Mouse (Mus musculus): ENCODE measurements around the gene Znfx1.
A peak's percentile ranks its signal among the peaks of the same experiment; 100 is the strongest.
"Not testable (repeated sequence)": the region's sequence is repeated elsewhere in the genome, so short reads cannot be mapped to it uniquely, and the experiment has no call there.

Gene Znfx1

GRCm38 (mm10) chr2:167053127-167053844 is 9.5 kb downstream of the Znfx1 start:
- DNase-seq (ENCODE audit: low spot score) = no peak

DNA sequence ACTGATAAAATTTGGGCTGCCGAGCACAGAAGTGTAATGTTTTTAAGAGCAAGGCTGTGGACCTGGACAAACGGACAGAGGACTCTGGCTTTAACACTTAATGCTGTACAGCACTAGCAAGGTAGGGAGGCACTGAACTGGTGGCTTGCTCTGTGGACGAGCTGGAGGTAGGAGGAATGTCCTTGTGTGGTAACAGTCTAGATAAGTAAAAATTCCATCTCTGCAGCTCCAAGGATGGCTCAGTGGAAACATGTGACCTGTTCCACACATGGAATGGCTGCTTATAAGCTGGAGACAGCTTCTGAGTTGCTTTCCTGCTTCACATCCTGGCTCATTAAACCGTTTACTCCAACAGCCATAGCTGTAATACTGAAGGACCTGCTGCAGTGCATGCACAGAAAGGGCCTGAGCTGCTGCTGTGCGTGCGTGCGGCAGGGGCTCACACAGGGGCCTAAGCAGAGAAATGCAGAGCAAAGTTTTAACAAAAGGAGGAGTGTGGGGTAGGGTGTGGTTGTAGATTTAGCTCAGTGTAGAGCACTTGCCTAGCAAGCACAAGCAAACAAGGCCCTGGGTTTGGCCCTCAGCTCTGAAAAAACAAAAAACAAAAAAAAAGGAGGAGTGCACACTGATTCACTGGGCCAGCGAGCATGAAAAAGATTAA is 14.0 kb downstream of the Znfx1 start:
- DNase-seq (ENCODE audit: low spot score) = no peak

GRCm38 (mm10) chr2:167048223-167048622 is 14.6 kb downstream of the Znfx1 start:
- DNase-seq (ENCODE audit: low spot score) = no peak

- peak; percentile 46 for DNase-seq (ENCODE audit: low spot score)
Observed at GRCm38 (mm10) chr2:167043400-167044121, 19.3 kb downstream of the Znfx1 start.

DNA sequence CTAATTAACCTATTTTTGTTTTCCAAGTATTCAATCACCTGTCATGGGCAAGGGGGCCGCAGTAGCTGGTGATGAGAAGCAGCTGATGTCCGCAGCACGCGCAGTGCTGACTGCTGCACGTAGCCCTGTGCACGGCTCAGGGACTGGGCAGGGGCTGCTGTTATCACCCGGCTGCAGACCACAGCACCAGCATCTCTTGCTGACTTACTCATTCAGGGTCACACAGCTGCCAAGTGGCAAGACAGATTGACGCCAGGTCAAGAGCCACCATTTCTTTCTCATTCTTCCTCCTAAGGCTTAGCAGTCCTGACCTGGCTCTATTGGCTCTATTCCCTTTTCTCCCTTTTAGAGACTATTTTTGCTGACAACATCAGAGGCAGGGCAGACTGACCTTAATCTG is 23.4 kb downstream of the Znfx1 start:
- peak; percentile 28 for DNase-seq (ENCODE audit: low spot score)

DNA sequence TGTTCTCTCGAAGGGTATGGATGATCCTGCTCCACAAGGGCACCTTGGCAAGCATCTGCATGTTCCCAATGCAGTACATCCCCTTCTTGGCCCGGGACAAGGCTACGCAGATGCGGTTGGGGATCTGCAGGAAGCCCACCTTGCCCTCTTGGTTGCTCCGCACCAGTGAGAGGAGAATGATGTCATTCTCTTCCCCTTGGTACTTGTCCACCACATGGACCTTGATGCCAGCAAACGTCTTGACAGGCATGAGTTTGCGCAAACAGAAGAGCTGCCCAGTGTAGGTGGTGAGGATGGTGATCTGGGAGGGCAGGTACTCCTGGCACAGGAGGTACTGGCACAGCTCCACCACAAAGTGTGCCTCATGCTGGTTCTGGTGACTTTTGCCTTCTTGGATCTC is 24.1 kb downstream of the Znfx1 start:
- no peak for DNase-seq (ENCODE audit: low spot score)

- DNase-seq (ENCODE audit: low spot score) = no peak
Observed at GRCm38 (mm10) chr2:167038297-167038696, 24.5 kb downstream of the Znfx1 start.

- DNase-seq (ENCODE audit: low spot score) = no peak
Observed at GRCm38 (mm10) chr2:167037710-167038109, 25.1 kb downstream of the Znfx1 start.

GRCm38 (mm10) chr2:167030507-167030906 is 32.3 kb downstream of the Znfx1 start:
- DNase-seq (ENCODE audit: low spot score) = no peak

DNA sequence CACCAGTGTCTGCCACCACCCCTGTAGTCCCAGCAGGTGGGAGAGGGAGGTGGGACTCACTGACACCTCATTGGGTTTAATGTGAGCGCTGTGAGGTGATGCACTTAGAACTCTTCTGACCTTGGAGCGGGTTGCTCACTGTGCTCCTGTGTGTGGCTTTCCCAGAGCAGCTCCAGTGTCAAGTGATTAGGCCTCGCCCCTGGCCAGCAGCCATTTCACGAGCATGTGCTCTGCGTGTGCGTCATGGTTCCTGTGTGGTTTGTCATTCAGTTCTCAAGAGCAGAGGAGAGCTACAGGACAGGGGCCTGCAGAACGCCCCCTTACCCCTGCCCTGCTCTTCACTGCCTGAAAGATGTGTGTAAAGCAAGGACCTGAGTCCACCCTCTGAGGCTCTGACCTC is 34.3 kb downstream of the Znfx1 start:
- no peak for DNase-seq (ENCODE audit: low spot score)

GRCm38 (mm10) chr2:167019396-167019795 is 43.4 kb downstream of the Znfx1 start:
- DNase-seq (ENCODE audit: low spot score) = no peak

GRCm38 (mm10) chr2:167015382-167015718 is 47.5 kb downstream of the Znfx1 start:
- no peak for DNase-seq (ENCODE audit: low spot score)

- peak; percentile 98 for DNase-seq (ENCODE audit: low spot score)
Observed at GRCm38 (mm10) chr2:167014702-167015381, 48.0 kb downstream of the Znfx1 start, which contains the start of gene Ddx27. Gene Ddx27 (plus strand): TSS chr2:167015193.

DNA sequence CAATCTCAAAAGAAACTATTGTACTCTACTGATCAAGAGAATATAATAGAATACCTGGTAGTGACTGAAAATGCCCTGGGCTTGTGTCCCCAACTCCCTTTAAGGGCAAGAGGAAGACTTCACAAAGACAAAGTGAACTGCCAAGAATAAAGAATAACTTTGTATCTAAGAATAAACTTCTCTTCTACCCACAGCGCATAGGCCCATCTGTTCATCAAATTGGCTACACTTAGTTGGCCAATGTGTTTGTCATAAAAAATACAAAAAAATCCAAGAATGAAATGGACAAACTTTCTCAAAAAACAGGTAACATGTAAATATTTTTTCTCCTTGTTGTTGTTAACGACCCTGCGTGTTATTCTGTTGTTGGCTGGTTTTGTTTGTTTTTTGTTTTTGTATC is 52.3 kb downstream of the Znfx1 start:
- DNase-seq (ENCODE audit: low spot score) = no peak

DNA sequence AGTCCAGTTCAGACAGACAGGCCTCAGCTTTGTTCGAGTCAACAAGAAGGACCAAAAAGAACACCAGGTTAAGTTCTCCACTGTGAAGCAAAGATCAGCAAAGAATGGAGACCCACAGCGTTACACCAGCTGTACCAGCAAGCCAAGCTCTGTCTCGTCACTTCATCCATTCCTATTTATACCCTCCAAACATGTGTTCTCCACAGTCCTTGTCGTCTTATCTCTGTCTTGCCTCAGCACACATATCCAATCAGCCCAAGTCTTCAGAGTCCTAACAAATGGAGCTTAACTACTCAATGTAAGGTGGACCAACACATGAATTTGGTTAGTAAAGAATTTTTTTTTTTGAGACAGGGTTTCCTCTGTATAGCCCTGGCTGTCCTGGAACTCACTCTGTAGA is 53.3 kb downstream of the Znfx1 start:
- no peak for DNase-seq (ENCODE audit: low spot score)

DNA sequence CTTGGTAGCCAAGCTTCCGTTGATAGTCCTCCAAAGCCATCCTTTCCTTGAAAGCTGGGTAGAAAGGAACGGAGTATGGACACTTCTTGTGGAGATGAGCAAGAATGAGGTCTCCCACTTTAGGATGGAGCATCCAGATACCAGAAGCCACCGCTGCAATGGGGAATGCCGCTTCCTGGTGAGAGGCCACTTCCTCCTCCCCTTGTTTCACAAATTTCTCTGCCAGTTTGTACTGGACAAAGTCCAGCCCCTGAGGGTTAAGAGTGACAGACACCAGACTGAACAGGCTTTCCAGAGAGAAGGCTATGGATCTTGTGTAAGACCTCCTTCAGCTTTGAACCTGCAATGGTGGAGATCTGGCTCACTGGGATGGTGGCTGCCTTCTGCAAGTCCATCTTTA is 55.2 kb downstream of the Znfx1 start:
- not testable (repeated sequence) for DNase-seq (ENCODE audit: low spot score)

DNA sequence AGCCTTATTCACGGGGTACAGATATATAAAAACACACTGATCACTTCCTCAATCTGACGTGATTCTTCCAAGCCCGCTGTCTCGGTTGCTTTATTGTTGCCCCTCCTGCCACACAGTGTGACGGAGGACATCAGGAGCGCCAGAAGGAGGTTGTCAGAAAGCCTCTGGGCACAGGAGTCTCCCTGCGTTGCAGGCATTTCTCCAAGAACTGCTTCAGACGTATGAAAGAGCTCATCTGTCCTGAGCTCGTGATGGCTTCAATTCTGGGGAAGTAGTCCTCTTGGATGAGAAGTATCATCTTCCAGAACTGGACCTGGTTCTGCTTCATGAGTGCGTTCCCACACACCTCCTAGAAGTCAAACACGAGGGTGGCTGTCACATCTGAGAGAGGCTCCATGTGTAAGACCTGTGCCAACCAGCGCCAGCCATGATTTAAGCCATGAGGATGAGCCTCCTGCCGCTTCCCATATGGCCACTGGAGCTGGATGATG is 55.8 kb downstream of the Znfx1 start:
- DNase-seq (ENCODE audit: low spot score) = no peak

DNA sequence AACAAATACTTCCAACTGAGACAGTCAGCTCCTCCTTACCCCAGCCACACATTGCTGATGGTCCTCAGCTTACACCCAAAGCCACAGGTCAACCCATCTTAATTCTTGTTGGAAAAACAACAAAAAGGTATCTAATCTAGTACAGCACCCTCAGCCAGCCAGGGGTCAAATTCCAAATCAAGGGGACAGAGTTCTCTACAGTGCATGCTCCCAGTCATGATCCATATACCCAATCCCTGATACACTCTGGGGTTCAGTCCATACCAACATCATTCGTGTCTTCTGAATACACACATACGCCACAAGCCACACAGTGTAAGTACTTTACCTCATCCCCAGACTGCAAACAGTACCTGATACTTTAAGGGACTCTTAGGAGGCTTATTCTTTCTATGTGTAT is 56.5 kb downstream of the Znfx1 start:
- no peak for DNase-seq (ENCODE audit: low spot score)

DNA sequence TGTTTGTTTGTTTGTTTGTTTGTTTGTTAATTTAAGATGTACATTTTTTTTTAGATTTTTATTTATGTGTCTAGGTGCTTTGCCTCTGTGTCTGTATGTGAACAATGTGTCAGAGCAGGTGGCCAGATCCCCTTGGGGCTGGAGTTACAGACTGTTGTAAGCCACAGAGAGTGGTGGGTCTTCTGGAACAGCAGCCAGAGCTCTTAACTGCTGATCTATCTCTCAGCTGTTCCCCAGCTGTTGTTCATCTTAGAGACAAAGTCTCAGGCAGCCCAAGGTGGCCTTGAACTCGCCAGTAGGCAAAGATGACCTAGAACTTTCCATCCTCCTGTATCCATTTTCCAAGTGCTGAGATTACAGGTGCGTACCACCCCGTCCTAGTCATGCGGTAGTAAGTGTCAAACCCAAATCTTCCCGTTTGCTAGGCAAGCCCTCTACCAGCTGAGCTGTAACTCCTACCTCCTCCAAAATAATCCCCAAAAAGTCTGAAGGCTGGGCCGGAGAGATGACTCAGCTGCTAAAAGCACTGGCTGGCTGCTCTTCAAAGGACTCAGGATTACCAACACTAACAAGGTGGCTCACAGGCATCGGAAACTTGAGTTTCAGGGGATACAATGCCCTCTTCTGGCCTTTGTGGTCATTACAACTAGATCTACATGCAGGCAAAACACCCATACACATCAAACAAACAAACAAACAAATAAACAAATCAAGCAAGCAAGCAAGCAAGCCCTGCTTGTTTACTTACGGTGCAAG is 58.5 kb downstream of the Znfx1 start:
- peak; percentile 82 for DNase-seq (ENCODE audit: low spot score)

DNA sequence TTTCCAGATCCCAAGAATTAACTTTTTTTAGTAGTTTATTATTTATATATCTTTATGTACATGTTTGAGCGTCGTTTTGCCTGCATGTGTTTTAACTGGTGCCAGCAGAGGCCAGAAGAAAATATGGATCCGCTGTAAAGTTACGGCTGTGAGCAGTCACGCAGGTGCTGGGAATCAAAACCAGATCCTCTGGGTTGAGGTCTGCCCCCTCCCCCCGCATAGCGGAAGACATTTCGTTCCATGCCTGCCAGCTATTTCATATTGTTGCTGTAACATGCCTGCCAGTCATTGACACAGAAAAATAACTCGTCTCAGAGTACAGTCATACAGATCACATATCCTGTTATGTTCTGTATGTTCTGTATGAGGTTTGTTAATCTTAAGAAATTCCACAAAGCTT is 61.3 kb downstream of the Znfx1 start:
- DNase-seq (ENCODE audit: low spot score) = no peak

DNA sequence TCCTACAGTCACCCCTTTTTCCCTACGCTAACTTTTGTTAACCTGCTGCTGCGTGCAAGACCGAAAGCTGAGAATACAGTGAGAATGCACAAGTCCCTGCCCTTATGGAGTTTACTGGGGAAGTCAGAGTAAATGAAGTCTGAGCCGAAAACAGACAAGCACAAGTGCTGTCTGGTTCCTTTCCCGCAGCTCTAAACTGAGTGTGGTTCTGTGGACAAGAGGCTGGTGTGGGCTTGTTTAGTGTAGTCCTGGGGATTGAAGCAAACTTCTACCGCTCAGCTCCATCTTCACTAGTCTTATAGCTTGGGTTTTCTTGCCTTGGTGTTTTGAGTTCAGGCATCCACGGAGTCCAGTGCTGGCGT is 66.3 kb downstream of the Znfx1 start:
- no peak for DNase-seq (ENCODE audit: low spot score)
